Mouse (Mus musculus) midbrain, embryonic 16.5 days (tissue): ENCODE measurements at regions not wholly inside any gene's neighbourhood (a gene's known extent, or its start where the extent isn't known, plus 50 kb on each side); places are given as distances from the start of the nearest gene placed in this dataset.
A peak's percentile ranks its signal among the peaks of the same experiment; 100 is the strongest.

Source experiments
- ATAC-seq: fragments of 200-750 bp; cut with Nextera tagmentation; 2 replicates; pipeline ENCODE4 v1.8.0; 2017; ENCODE audit warnings: moderate TSS enrichment
- H3K27ac ChIP-seq: fragments of 300-500 bp; sonication (generic); 2 replicates; pipeline ENCODE4 v1.5.1; 2014; ENCODE audit warnings: mild to moderate bottlenecking, low read length, mixed read lengths
- H3K27me3 ChIP-seq: fragments of 300-500 bp; sonication (generic); 2 replicates; pipeline ENCODE4 v1.6.1; 2014; ENCODE audit warnings: low read depth, low read length, mixed read lengths; ENCODE audit not compliant: control insufficient read depth, insufficient read depth
- H3K36me3 ChIP-seq: fragments of 300-500 bp; sonication (generic); 2 replicates; pipeline ENCODE4 v1.6.1; 2014; ENCODE audit warnings: mild to moderate bottlenecking, low read length, moderate library complexity, mixed read lengths; ENCODE audit not compliant: control insufficient read depth, insufficient read depth
- H3K4me1 ChIP-seq: fragments of 300-500 bp; sonication (generic); 2 replicates; pipeline ENCODE4 v1.6.1; 2014; ENCODE audit warnings: mild to moderate bottlenecking, low read length, mixed read lengths; ENCODE audit not compliant: control insufficient read depth, insufficient read depth
- H3K4me2 ChIP-seq: fragments of 300-500 bp; sonication (generic); 2 replicates; pipeline ENCODE4 v1.6.1; 2014; ENCODE audit warnings: mild to moderate bottlenecking, low read length, mixed read lengths
- H3K4me3 ChIP-seq: fragments of 300-500 bp; sonication (generic); 2 replicates; pipeline ENCODE4 v1.5.1; 2014; ENCODE audit warnings: low read depth, mild to moderate bottlenecking, low read length, moderate library complexity, mixed read lengths
- H3K9ac ChIP-seq: fragments of 300-500 bp; sonication (generic); 2 replicates; pipeline ENCODE4 v1.6.1; 2014; ENCODE audit warnings: low read depth, low read length, mixed read lengths
- H3K9me3 ChIP-seq: fragments of 300-500 bp; sonication (generic); replicated peaks from 2 replicates; pipeline ENCODE4 v1.6.1; 2014; ENCODE audit warnings: mild to moderate bottlenecking, low read length, mixed read lengths; ENCODE audit not compliant: control insufficient read depth, poor library complexity, severe bottlenecking
- WGBS: fragments of 180-500 bp; shearing (Covaris S2); extraction: QIAGEN DNeasy Blood & Tissue Kit; methylation state at CpG from one replicate; pipeline ENCODE4 v1.1.7; 2014; 5-methylcytosine and 5-hydroxymethylcytosine counted together

DNA sequence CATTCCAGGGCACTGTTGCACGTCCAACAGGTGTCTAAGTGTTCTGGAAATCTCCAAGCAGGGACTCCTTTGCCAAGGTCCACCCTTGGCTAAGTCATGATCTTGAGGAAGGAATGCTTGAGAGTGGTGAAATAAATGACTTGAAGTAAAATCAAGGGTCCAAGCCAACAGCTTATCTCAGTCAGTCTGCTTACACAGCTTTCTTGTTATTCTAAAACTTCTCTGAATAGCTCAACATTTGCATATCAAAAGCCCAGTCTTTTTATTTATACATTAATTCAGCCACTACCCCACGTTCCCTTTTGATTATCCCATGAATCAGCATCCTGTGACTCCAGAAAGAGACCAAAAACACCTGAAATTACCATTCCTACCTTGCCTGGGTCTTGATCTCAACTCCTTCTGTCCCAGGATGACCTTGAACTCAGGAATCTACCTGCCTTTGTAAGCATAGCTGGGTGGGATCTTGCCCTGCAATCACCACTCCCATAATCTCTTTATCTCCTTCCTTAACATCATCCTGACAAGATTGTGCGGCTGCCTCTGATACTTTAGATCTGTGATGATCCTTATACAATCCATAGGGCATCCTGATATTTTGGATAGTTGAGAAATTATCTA, 57.5 kb upstream of the Sestd1 start:
- no peak for ATAC-seq
- H3K36me3 ChIP-seq: no peaks in the 10 kb centered on the region
- H3K4me1 ChIP-seq: peaks cover 7% of the 10 kb centered on the region
- no peaks in the 10 kb centered on the region for H3K27me3 ChIP-seq
- no peak overlapping the region for H3K9ac ChIP-seq
- 0 out of 2 replicates have a peak, but pooled peaks cover 2% of the 10 kb centered on the region for H3K9me3 ChIP-seq
- H3K4me2 ChIP-seq: no peak overlapping the region
- no peak overlapping the region for H3K4me3 ChIP-seq
- 65% methylated on average over 3 of the region's 3 CpGs for WGBS
- H3K27ac ChIP-seq: no peak overlapping the region

DNA sequence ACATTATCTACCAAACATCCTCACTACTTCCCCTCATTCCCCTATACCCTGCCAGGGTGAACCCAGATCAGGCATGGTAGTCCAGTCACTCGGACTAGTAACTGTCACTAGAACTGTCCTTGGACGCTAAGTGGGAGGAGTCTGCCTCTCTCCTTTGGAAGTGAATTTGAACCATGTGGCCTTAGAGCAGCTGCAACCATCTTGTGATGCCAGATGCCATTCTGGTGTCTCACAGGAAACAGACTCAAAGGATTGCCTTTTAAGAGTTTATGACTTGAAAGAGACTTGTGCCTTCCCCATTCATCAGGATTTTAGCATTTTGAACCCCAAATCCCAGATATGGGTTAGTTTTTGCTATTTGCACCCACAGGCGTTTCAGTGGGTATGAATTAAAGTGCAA, 56.9 kb upstream of the Sestd1 start:
- Histone ChIP-seq H3K27me3 (no peaks in the 10 kb centered on the region), H3K9ac (no peak overlapping the region), H3K4me3 (no peak overlapping the region), H3K4me2 (no peak overlapping the region), H3K4me1 (peaks cover 7% of the 10 kb centered on the region), H3K36me3 (no peaks in the 10 kb centered on the region), H3K27ac (no peak overlapping the region), H3K9me3 (0 out of 2 replicates have a peak, but pooled peaks cover 2% of the 10 kb centered on the region)
- ATAC-seq: no peak
- WGBS: 77% methylated on average over 3 of the region's 3 CpGs

DNA sequence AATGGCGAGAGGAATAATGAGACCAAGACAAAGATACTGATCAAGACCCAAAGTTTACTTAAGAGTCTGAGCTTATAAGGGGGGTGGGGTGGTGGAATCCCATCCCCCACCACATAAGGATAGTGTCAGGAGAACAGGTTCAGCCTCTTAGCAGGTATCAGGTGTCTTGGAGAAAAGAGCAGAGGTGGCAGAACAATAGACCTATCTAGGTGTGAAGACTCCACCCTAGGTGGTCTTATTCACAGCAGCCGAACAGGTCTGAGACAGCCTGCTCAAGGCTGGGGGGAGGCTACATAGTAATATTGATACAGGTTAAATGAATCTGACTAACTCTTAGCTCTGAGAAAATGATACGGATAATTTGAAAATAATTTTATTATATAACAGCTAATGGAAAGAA, 56.4 kb upstream of the Sestd1 start:
- Histone ChIP-seq H3K9me3 (0 out of 2 replicates have a peak, but pooled peaks cover 2% of the 10 kb centered on the region), H3K36me3 (no peaks in the 10 kb centered on the region), H3K4me2 (no peak overlapping the region), H3K4me1 (peaks cover 7% of the 10 kb centered on the region), H3K27ac (no peak overlapping the region), H3K27me3 (no peaks in the 10 kb centered on the region), H3K4me3 (no peak overlapping the region), H3K9ac (no peak overlapping the region)
- no peak for ATAC-seq
- 88% methylated on average over 3 of the region's 3 CpGs for WGBS

DNA sequence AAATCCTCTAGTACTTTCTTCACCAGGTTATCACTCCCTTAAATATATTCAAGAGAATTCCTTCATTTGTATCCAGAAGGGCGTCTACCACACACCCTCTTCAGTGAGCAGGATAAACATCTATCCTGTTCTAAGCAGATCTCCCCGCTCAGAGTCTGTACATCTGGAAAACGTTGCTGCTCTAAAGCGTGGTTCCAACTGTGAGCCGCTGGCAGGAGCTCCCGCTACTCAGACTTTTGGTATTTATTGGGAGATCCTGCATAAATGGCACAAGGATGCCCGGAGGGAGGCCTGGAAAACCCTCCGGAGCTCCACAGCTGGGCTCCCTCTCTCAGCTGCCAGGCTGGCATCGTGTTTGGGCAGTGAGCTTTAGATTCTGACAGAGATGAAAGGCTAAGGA, 54.3 kb upstream of the Sestd1 start:
- Histone ChIP-seq H3K9ac (no peak overlapping the region), H3K27ac (no peak overlapping the region), H3K36me3 (no peaks in the 10 kb centered on the region), H3K9me3 (0 out of 2 replicates have a peak, but pooled peaks cover 2% of the 10 kb centered on the region), H3K4me3 (no peak overlapping the region), H3K4me2 (no peak overlapping the region), H3K27me3 (no peaks in the 10 kb centered on the region), H3K4me1 (peaks cover 7% of the 10 kb centered on the region)
- 84% methylated on average over 9 of the region's 9 CpGs for WGBS
- ATAC-seq: no peak

DNA sequence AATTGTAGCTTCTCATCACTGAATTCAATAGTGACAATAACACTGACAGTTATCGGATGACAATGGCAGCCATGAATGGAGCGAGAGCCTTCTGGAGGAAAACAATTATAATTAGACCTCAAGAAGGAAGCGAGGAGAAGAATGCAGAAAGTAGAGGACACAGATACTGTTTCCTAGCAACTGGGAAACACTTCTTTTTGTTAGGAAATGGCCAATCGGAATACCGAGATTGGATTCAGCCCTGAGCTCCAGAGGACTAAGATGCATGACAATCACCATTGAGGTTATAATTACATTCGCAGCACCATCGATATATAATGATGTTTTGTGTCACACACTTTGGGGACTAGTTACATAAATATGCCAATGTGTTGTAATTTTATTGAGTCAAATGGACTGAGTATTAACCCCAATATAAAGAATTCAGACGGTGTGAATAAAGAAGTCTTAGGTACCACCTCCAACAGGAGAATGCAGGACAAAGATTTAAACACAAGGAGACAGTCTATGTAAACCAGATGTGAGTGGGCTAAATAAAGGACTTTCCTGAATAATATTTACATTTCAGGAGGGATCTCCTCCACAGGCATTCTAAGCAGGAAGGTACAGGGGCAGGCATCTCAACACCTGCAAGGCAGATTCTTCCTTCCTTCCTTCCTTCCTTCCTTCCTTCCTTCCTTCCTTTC, 53.1 kb upstream of the Sestd1 start:
- Histone ChIP-seq H3K27ac (peak overlapping the region; percentile 9; the same call in 1 of the 2 replicates), H3K36me3 (no peaks in the 10 kb centered on the region), H3K27me3 (no peaks in the 10 kb centered on the region), H3K9ac (no peak overlapping the region), H3K9me3 (0 out of 2 replicates have a peak, but pooled peaks cover 2% of the 10 kb centered on the region), H3K4me2 (no peak overlapping the region), H3K4me3 (no peak overlapping the region), H3K4me1 (peaks cover 7% of the 10 kb centered on the region)
- WGBS: 37% methylated on average over 8 of the region's 8 CpGs
- ATAC-seq: peak; percentile 88; the same call in 1 of the 2 replicates
